In genomic region chr10:83374045-83374656, GRCm38 (mm10) we compare ENCODE assay signal across 11 mouse cellular contexts. TPM values are rescaled to one million over a fixed set of nuclear protein-coding genes. Genes with fewer than 3 reads are reported as not detected.
"Had no signal": no experiment of that assay in that cellular context is flagged by ENCODE, and none has a peak within 500 bp of the region (broad histone marks: within the 10 kb centered on the region; RNA-seq: fewer than 3 reads in every experiment).

No protein-coding gene starts in this region.

- H3K4me2 ChIP-seq: limb, embryonic 15.5 days; liver, embryonic 12.5 days; midbrain, embryonic 12.5 days had no signal

- ATAC-seq: liver, embryonic 12.5 days; midbrain, embryonic 16.5 days had no signal

- H3K4me1 ChIP-seq: limb, embryonic 15.5 days; liver, embryonic 12.5 days; midbrain, embryonic 12.5 days had no signal

- H3K4me3 ChIP-seq: limb, embryonic 15.5 days; liver, embryonic 12.5 days; midbrain, embryonic 12.5 days had no signal

- H3K27ac ChIP-seq: limb, embryonic 15.5 days; liver, embryonic 12.5 days; midbrain, embryonic 12.5 days had no signal

- H3K27me3 ChIP-seq: limb, embryonic 15.5 days; liver, embryonic 12.5 days; midbrain, embryonic 12.5 days had no signal

- H3K9ac ChIP-seq: limb, embryonic 15.5 days; liver, embryonic 12.5 days; midbrain, embryonic 12.5 days had no signal

- H3K9me3 ChIP-seq: limb, embryonic 15.5 days; midbrain, embryonic 12.5 days had no signal

- DNase-seq: kidney, adult 8-10 months; kidney, postnatal 36 days; layer of hippocampus, adult 9-11 months; layer of hippocampus, postnatal 36 days; right cerebral cortex, adult 18-20 months; thymus, postnatal 36 days had no signal

RNA-seq across cellular contexts. Expression of gene Slc41a2, which starts 36.5 kb away (rescaled TPM):
- polyA plus RNA-seq: liver, embryonic 16.5 days had no signal
